Mouse (Mus musculus) embryo, embryonic 9.5 days (tissue): ENCODE measurements around the gene S100a5.

Experiments used
- DNase-seq: peaks from one replicate; pipeline ENCODE4 v3.0.0-alpha.2; 2017; ENCODE audit errors: extremely low spot score

S100a5 gene

DNA sequence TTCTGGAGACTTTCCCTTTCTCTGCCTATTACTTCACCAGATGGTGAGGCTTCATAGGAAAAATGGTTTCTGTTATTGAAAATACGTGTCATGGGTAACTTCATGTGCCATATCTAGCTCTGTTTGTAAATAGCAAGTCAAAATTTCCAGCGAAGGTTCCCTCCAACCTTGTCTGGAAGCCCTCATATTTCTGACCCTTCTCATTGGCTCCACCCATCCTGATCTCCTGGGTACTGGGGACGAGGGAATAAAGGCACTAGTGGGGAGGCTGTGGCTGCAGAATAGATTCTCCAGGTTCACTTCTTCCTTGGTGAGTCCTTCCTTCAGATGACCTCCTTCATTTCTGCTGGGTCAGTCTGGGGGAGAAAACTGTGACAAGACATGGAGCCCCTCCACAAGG lies at the start of gene S100a5:
Gene S100a5 (plus strand): TSS at position 301 of the 400 bp plus-strand sequence.
- no peak for DNase-seq

- DNase-seq = no peak
These were observed 48.2 kb upstream of the S100a5 start, which contains the start of gene S100a3 for GRCm38 (mm10) chr3:90560008-90560628. S100a3 (plus strand) TSS chr3:90560578.

DNA sequence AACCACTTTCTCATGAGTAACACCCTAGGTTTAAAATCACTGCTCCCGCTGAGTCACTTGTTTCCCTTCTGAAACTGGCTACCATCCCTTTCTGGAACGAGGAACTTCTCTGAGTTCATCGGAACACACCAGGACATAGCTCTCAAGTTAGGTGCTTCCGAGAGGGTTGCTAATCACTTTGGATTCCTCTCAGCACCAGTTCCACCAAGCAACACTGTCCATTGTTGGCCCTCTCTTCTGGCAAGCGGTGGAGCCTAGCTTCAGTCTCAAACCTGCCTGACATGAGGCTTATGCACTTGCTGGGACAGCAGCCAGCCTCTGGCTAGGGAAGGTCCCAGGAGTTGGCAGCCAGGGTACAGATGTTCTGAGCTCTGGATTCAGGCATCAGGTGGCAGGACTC lies 33.6 kb upstream of the S100a5 start:
- no peak for DNase-seq

DNA sequence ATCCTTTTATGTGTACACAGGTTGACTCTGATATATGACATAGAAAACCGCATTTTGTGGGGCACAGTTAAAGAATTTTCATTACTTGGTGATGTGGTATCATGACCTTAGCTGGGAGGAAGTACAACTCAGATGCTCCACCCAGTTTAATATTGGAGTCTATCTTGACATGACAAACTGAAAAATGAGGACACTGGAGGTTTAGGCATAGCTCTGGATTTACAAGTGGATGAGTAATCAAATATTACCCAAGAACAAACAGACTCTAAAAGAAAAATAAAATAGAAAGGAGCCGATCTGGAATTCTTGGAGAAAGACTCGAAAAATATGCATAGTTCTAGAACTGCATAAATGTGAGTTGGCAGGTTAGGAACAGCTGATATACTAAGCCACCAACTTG lies 33.0 kb upstream of the S100a5 start:
- no peak for DNase-seq

GRCm38 (mm10) chr3:90576351-90577001 lies 31.8 kb upstream of the S100a5 start:
- no peak for DNase-seq

- DNase-seq = no peak
These were observed 28.9 kb upstream of the S100a5 start for GRCm38 (mm10) chr3:90579433-90579832.

GRCm38 (mm10) chr3:90581141-90581540 lies 27.2 kb upstream of the S100a5 start:
- DNase-seq = no peak

- DNase-seq = no peak
These were observed 26.2 kb upstream of the S100a5 start for GRCm38 (mm10) chr3:90582156-90582555.

- DNase-seq = no peak
These were observed 25.8 kb upstream of the S100a5 start for GRCm38 (mm10) chr3:90582556-90582955.

- no peak for DNase-seq
These were observed 24.4 kb upstream of the S100a5 start for GRCm38 (mm10) chr3:90583893-90584292.

DNA sequence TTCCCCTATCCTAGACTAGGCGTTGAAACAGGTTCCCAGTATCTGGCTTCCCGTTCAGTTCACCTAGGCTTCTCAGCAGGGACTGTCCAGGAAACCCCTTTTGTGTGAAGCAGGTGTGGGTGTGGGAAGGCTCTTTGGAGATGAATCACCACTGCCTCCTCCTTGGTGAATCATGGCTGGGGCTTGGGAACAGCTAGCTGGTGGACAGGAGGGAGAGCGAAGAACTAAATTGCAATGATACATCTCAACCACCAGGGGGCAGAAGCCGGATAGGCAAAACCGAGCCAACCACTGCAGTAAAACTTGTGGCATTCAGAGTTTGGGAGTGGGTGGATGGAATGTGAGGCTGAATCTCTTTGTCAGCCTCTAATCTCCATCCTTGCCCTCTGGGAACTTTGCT lies 22.7 kb upstream of the S100a5 start:
- DNase-seq = peak; percentile 73

DNA sequence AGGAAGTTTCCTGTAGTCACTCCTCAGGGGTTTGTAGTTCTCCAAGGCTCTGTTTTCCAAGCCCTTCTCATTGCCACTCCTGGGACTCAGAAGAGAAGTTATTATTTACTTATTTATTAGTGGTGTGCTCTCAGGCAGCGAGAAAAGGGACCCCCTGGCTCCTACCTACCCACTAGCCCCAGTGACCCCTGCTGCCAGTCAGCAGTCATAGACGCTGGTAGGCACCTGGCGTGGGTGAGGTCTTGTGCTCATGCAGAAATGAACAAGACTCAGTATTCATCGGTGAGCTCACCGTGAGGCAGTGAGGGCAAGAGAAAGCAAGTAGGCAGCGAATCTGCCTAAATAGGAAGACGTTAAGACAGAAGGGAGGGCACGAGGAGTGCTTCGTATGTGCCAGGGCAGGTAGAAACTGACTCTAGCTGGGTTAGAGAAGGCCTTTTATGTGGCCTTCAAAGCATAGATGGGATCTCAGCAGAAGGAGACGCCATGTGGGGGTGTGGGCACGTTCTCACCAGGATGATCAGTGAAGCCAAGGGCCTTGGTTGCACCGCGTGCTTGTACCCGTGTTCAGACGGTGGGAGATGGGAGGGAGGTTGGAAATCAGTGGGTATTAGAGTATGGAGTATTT lies 22.2 kb upstream of the S100a5 start:
- no peak for DNase-seq

- DNase-seq = no peak
These were observed 21.4 kb upstream of the S100a5 start for GRCm38 (mm10) chr3:90586906-90587305.

- no peak for DNase-seq
These were observed 20.8 kb upstream of the S100a5 start for GRCm38 (mm10) chr3:90587361-90588101.

- DNase-seq = no peak
These were observed 18.9 kb upstream of the S100a5 start for GRCm38 (mm10) chr3:90589390-90589789.

DNA sequence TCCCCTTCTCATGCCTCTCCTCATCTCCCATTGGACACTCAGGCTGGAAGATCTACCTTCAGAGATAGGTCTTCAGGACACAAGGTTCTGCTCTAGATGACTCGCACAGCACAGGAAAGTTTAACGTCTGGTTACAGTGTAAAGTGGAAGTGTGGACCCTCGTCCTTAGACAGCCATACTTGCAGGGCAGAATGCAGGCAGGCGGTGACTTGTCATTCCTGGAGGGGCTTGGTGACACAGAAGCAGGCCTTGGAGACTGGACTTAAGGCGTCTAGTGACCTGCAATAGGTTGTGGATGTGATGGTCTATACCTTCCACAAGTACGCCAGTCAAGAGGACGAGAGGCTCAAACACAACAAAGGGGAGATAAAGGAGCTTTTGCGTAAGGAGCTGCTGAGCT lies 18.4 kb upstream of the S100a5 start, which contains the start of gene S100a2:
Gene S100a2 (plus strand): TSS at position 301 of the 400 bp plus-strand sequence.
- no peak for DNase-seq

DNA sequence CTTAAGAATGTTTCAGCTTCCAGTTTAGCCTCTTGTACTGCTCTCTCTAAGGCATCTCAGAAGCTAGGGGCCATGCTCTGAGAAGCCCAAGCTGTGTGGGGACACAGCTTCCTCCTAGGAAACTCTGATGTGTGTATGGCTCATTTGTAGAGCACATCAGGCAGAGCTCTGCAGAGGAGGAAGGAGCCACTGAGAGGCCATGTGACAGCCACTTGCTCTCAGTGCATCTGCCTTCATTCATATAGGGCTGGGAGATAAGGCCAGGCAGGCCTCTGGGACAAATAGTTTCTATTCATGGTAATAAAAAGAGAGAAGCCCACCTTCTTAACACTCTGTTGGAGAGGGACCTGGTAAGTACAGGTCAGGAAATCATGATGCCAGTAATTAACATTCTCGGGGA lies 13.9 kb upstream of the S100a5 start:
- DNase-seq = no peak

DNA sequence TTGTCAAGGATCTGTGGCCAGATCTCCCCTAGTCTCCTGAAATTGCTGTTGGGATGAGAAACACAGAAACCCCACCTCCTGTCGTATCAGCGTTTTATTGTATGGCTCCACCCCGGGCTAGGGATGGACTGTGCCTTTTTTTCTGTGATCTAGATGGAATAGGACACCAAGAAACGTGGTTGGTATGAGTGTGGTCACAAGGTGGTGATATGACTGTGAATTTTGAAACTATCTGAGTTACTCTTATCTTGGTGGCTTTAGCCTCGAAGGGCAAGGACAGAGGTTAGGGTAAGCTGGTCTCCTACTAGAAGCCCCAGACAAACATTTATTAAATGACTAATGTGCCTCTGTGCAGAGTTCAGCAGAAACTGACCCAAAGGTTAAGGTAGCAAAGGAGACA lies 12.8 kb upstream of the S100a5 start:
- DNase-seq = no peak

DNA sequence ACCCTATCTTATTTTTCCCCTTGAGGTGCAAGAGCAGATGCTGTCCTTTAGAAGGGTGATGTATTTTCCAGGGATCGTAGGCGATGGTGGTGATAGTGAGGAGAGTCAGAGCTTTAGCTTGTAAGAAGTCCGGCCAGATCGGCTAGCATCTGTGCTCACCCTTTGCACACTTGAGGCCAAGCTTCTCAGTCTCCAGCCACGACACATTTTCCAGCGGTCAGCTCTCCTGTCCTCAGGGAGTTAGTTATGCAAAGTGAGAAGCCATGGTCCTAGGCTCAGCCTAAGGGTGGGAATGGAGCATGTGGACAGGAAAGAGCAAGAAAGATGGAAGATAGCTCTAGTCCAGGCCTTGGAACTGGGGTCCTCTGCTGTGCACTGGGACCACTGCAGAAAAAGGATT lies 11.5 kb upstream of the S100a5 start:
- DNase-seq = no peak

DNA sequence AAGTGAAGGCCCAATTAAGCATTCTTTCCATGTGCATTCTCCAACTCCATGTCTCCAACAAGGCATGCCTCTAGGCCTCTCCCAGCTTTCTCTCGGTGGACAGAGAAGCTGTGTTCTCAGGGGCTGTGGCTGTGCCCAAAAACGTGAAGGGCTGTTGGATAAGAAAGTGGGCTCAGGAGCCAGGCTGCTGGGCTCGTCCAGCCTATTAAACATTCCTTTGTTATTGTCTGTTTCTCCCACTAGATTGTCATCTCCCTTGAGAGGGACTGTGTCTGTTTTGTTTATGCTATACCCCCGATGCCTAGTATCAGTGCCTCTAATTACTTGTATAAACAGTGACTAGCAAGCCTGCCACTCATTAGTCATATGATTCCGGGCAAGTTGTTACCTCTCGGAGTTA lies 10.6 kb upstream of the S100a5 start:
- DNase-seq = no peak

DNA sequence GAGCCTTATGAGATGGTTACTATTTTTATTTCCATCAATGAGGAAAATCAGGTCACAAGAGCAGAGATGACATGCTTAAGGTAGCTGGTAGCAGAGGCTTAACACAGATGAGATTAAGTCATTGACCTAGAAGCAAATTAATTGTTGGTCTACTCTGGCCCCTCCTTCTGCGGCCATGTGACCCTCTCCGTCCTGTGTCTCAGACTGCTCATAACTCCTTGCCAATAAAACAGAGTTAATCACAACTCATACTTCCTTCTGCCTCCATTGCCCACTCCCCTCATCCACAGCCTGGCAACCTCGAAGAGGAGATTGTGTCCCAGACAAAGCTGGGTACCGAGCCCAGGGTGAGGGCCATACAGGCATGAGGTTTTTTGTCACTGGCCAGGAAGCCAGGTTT lies 10.1 kb upstream of the S100a5 start:
- DNase-seq = no peak

GRCm38 (mm10) chr3:90599401-90599800 lies 8.9 kb upstream of the S100a5 start:
- no peak for DNase-seq
